In the genomic region with DNA sequence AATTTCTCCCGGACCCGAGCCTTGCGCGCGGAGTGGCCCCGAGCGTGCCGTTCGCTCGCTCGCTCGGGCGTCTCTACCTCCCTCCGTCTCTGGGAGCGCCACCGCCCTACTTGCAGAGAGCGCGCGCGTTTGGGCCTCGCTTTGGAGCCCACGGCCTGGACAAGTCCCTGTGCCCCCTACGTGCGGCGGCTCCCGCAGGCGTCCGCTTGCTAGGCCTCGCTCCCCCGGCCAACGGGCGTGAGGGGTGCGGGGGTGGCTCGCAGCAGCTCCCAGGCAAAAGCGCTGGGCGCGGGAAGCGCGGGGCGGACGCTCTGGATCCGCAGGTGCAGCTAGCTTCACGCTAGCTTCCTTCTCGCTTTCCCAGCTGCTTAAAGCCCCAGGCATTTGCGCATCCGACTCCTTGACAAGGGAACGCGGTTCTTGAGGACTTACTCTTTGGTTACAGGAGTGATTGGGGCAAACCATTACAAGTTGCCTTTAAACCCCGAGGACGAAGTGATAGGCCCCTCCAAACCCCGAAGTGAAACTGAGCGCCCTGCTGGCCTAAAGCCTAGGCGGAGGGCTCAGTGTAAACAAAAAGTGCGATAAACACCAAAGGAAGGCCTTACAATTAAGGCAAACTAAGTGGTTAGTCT, we compare ENCODE assay signal across 8 mouse cellular contexts.
DNase-seq lines count a peak whose midpoint lies in the region; ATAC-seq lines count a peak whose summit lies in the region.

No protein-coding gene starts in this region.

- no peaks in the 10 kb centered on the region for H3K36me3 ChIP-seq in hindbrain, embryonic 16.5 days (ENCODE audit: control insufficient read depth, insufficient read depth, low read length)
- no peaks in the 10 kb centered on the region for H3K36me3 ChIP-seq in macrophage (ENCODE audit: inconsistent target)

- H3K27me3 ChIP-seq in hindbrain, embryonic 16.5 days (replicated peaks; ENCODE audit: control insufficient read depth, insufficient read depth, low read length), result peaks cover 10% of the 10 kb centered on the region

- H3K27ac ChIP-seq in hindbrain, embryonic 16.5 days (ENCODE audit: low read depth, low read length), result peak overlapping the region; percentile 92
- peak overlapping the region; percentile 93 for H3K27ac ChIP-seq in macrophage

- peaks cover 16% of the 10 kb centered on the region for H3K4me1 ChIP-seq in hindbrain, embryonic 16.5 days (ENCODE audit: control insufficient read depth, insufficient read depth, low read depth, low read length)

- H3K9me3 ChIP-seq in hindbrain, embryonic 16.5 days (ENCODE audit: control insufficient read depth, low read length), result no peaks in the 10 kb centered on the region

- H3K79me2 ChIP-seq in macrophage (ENCODE audit: inconsistent target), result peaks cover 37% of the 10 kb centered on the region

- DNase-seq in T-cell, adult 2 months (ENCODE audit: low spot score), result peak; percentile 52
- peak; percentile 74 for DNase-seq in cerebellum, adult 9-10 months
- DNase-seq in frontal cortex, postnatal 14 days (ENCODE audit: low spot score in 2 of 2), result peak; percentile 52 to 55
- peak; percentile 52 to 67 for DNase-seq in left cerebral cortex, adult 8-10 months (ENCODE audit: low spot score in 2 of 2)
- peak; percentile 71 for DNase-seq in right cerebral cortex, postnatal 4 days

- peak overlapping the region; percentile 84 for H3K9ac ChIP-seq in hindbrain, embryonic 16.5 days (ENCODE audit: low read depth, low read length)

- H3K4me2 ChIP-seq in hindbrain, embryonic 16.5 days (ENCODE audit: low read length), result peak overlapping the region; percentile 91

- WGBS in hindbrain, embryonic 16.5 days, result 1% methylated on average over 54 of the region's 54 CpGs
- WGBS in macrophage (ENCODE audit: missing documents), result under 1% methylated on average over 48 of the region's 54 CpGs

- ATAC-seq in hindbrain, embryonic 16.5 days, result peak; percentile 67
- ATAC-seq in monocyte, adult 5-6 weeks (replicated peaks; ENCODE audit: insufficient number of reproducible peaks, low FRiP score, low TSS enrichment, poor library complexity, severe bottlenecking), result no peak

- H3K4me3 ChIP-seq in hindbrain, embryonic 16.5 days (ENCODE audit: low read length), result peak overlapping the region; percentile 89
- peak overlapping the region; percentile 40 for H3K4me3 ChIP-seq in macrophage (ENCODE audit: inconsistent target)
